Mouse (Mus musculus) limb, embryonic 12.5 days (tissue): Measurements from ENCODE around the gene Fitm1. TPM values are rescaled to one million over a fixed set of nuclear protein-coding genes. Genes with fewer than 3 reads are reported as not detected.

Experiments used
- ATAC-seq: fragments of 200-750 bp; cut with Nextera tagmentation; 2 replicates; pipeline ENCODE4 v1.8.0; 2017; ENCODE audit warnings: low read depth, moderate TSS enrichment; ENCODE audit not compliant: insufficient number of reproducible peaks, insufficient read depth, low FRiP score, low TSS enrichment
- H3K27ac ChIP-seq: fragments of 300-500 bp; sonication (generic); 2 replicates; pipeline ENCODE4 v1.5.1; 2016; ENCODE audit warnings: mild to moderate bottlenecking, moderate library complexity
- H3K27me3 ChIP-seq: fragments of 300-500 bp; sonication (generic); 2 replicates; pipeline ENCODE4 v1.6.1; 2016; ENCODE audit warnings: mild to moderate bottlenecking, moderate library complexity
- H3K36me3 ChIP-seq: fragments of 300-500 bp; sonication (generic); 2 replicates; pipeline ENCODE4 v1.6.1; 2016; ENCODE audit warnings: mild to moderate bottlenecking, moderate library complexity
- H3K4me1 ChIP-seq: fragments of 300-500 bp; sonication (generic); replicated peaks from 2 replicates; pipeline ENCODE4 v1.6.1; 2016
- H3K4me2 ChIP-seq: fragments of 300-500 bp; sonication (generic); 2 replicates; pipeline ENCODE4 v1.6.1; 2016; ENCODE audit warnings: mild to moderate bottlenecking, moderate library complexity
- H3K4me3 ChIP-seq: fragments of 300-500 bp; sonication (generic); replicated peaks from 2 replicates; pipeline ENCODE4 v1.5.1; 2016; ENCODE audit warnings: mild to moderate bottlenecking
- H3K9ac ChIP-seq: fragments of 300-500 bp; sonication (generic); replicated peaks from 2 replicates; pipeline ENCODE4 v1.6.1; 2016; ENCODE audit warnings: mild to moderate bottlenecking, moderate library complexity
- H3K9me3 ChIP-seq: fragments of 300-500 bp; sonication (generic); 2 replicates; pipeline ENCODE4 v1.6.1; 2016; ENCODE audit warnings: mild to moderate bottlenecking, moderate library complexity
- WGBS: fragments of 180-500 bp; shearing (Covaris S2); methylation state at CpG from one replicate; pipeline ENCODE4 v1.1.7; 2016; 5-methylcytosine and 5-hydroxymethylcytosine counted together
- polyA plus RNA-seq: library from polyadenylated mRNA; unstranded; fragments of >200 nt; fragmentation: Nextera tagmentation; extraction: Ambion mirVana; gene quantifications from 2 replicates; pipeline ENCODE4 v1.2.1, GENCODE M21; 2016

Gene Fitm1
- polyA plus RNA-seq, 1 experiment from 2014 or later = 16.0 TPM

GRCm38 (mm10) chr14:55570588-55570987 is 4.8 kb upstream of the Fitm1 start:
- Histone ChIP-seq H3K36me3 (peaks cover 52% of the 10 kb centered on the region), H3K9me3 (no peaks in the 10 kb centered on the region), H3K4me2 (no peak overlapping the region), H3K27ac (no peak overlapping the region), H3K4me1 (peaks cover 3% of the 10 kb centered on the region), H3K9ac (no peak overlapping the region), H3K4me3 (no peak overlapping the region), H3K27me3 (no peaks in the 10 kb centered on the region)
- 87% methylated on average over 2 of the region's 2 CpGs for WGBS
- ATAC-seq = no peak

DNA sequence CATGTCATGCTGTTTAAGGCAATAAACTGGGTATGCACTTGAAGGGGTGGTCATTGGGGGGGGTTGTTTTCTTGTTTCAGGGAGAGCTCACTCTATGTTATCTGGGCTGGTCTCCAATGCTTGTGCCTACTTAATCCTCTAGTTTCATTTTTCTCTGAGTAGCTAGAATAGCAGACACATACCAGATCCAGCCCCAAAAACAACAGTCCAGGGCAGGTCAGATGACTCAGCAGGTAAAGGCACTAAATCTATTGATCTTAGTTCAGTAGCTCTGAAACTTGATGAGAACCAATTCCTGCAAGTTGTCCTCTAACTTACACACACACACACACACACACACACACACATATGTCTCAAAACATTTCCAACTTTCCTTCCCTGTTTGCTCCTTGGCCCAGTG is 3.7 kb upstream of the Fitm1 start:
- Histone ChIP-seq H3K4me3 (no peak overlapping the region), H3K36me3 (peaks cover 40% of the 10 kb centered on the region), H3K27ac (no peak overlapping the region), H3K9ac (no peak overlapping the region), H3K4me2 (no peak overlapping the region), H3K4me1 (peaks cover 7% of the 10 kb centered on the region), H3K9me3 (no peaks in the 10 kb centered on the region), H3K27me3 (no peaks in the 10 kb centered on the region)
- no peak for ATAC-seq

DNA sequence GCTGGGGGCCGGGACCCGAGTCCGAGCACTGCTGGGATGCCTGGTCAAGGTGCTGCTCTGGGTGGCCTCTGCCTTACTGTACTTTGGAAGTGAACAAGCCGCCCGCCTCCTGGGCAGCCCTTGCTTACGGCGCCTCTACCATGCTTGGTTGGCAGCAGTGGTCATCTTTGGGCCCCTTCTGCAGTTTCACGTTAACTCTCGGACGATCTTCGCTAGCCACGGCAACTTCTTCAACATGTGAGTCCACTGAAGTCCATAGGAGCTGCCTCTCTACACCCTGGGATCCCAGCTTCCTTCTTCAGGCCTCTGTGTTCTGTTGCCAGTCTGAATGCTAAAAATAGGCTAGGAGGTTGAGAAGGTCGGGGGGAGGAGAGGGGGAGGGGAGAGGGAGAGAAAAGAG is 294 bp downstream of the Fitm1 start:
- Histone ChIP-seq H3K27me3 (no peaks in the 10 kb centered on the region), H3K4me3 (0 out of 2 replicates have a peak overlapping the region, but pooled peaks have one; percentile 5), H3K27ac (no peak overlapping the region), H3K9me3 (no peaks in the 10 kb centered on the region), H3K4me2 (peak overlapping the region; percentile 23; the same call in 1 of the 2 replicates), H3K9ac (peak overlapping the region; percentile 5; the same call in 1 of the 2 replicates), H3K36me3 (peaks cover 14% of the 10 kb centered on the region), H3K4me1 (peaks cover 15% of the 10 kb centered on the region)
- WGBS = 72% methylated on average over 13 of the region's 13 CpGs
- no peak; the same call in 1 of the 2 replicates for ATAC-seq

DNA sequence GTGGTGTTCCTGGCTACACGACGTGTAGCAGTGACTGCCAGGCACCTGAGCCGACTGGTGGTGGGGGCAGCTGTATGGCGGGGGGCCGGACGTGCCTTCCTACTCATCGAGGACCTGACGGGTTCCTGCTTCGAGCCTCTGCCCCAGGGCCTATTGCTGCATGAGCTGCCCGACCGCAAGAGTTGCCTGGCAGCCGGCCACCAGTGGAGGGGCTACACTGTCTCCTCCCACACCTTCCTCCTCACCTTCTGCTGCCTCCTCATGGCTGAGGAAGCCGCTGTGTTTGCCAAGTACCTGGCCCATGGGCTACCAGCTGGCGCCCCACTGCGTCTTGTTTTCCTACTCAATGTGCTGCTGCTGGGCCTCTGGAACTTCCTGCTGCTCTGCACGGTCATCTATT is 959 bp downstream of the Fitm1 start:
- Histone ChIP-seq H3K27ac (0 out of 2 replicates have a peak overlapping the region, but pooled peaks have one; percentile 7), H3K36me3 (peaks cover 17% of the 10 kb centered on the region), H3K27me3 (no peaks in the 10 kb centered on the region), H3K9me3 (no peaks in the 10 kb centered on the region), H3K4me3 (peak overlapping the region; percentile 11; the same call in 1 of the 2 replicates), H3K4me2 (peak overlapping the region; percentile 23; the same call in 1 of the 2 replicates), H3K9ac (no peak overlapping the region), H3K4me1 (peaks cover 15% of the 10 kb centered on the region)
- 76% methylated on average over 16 of the region's 16 CpGs for WGBS
- no peak for ATAC-seq

DNA sequence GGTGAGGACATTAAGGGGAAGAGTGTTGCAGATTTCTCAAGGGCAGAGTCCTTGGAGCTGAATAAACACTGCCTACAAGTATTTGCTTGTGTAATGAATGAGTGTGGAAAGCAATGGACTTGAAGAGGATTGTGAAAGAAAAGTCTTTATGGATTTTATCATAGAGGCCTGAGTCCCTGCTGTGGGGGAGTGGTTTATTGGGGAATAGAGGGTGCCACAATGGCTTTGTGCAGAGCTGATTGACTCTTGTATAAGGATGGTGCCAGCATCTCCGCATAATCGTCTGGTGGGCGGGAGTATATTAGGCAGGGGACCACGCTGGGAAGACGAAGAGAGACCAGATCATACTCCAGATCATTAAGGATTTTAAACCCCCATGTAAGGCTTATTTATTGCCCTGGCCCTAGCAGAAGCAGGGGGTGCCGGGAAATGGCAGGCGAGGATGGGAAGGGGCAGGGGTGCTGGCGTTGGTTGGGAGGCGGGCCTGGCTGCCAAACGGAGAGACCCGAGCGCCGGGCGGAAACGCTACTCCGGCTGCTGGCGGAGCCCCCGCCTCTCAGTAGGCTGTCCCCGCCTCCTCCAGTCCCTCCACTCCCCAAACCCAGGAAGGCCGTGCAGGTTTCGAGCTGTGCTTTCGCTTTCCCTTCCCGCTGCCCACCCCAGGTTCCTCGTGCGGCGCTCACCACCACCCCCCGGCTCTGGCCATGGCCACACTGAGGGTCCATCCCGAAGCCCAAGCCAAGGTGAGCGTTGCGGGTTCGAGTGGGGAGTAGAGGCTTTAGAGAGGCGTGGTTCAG is 2.7 kb downstream of the Fitm1 start, which contains the start of gene Psme1:
Psme1 (plus strand) TSS at position 253 of the 797 bp plus-strand sequence.
- Histone ChIP-seq H3K27me3 (no peaks in the 10 kb centered on the region), H3K4me1 (peaks cover 15% of the 10 kb centered on the region), H3K4me3 (peak within 1 kb of the TSS; percentile 64), H3K36me3 (peaks cover 27% of the 10 kb centered on the region), H3K27ac (peak within 1 kb of the TSS; percentile 86), H3K9ac (peak within 1 kb of the TSS; percentile 79), H3K4me2 (peak within 1 kb of the TSS; percentile 85), H3K9me3 (no peaks in the 10 kb centered on the region)
- ATAC-seq = peak; percentile 83
- 1% methylated on average over 32 of the region's 32 CpGs for WGBS

- Histone ChIP-seq H3K9ac (peak overlapping the region; percentile 79), H3K4me3 (peak overlapping the region; percentile 64), H3K4me2 (peak overlapping the region; percentile 85), H3K9me3 (no peaks in the 10 kb centered on the region), H3K36me3 (peaks cover 27% of the 10 kb centered on the region), H3K4me1 (peaks cover 15% of the 10 kb centered on the region), H3K27ac (peak overlapping the region; percentile 86), H3K27me3 (no peaks in the 10 kb centered on the region)
- 35% methylated on average over 6 of the region's 6 CpGs for WGBS
- ATAC-seq = peak; percentile 49
Observed at GRCm38 (mm10) chr14:55578668-55579269, 3.4 kb downstream of the Fitm1 start.

DNA sequence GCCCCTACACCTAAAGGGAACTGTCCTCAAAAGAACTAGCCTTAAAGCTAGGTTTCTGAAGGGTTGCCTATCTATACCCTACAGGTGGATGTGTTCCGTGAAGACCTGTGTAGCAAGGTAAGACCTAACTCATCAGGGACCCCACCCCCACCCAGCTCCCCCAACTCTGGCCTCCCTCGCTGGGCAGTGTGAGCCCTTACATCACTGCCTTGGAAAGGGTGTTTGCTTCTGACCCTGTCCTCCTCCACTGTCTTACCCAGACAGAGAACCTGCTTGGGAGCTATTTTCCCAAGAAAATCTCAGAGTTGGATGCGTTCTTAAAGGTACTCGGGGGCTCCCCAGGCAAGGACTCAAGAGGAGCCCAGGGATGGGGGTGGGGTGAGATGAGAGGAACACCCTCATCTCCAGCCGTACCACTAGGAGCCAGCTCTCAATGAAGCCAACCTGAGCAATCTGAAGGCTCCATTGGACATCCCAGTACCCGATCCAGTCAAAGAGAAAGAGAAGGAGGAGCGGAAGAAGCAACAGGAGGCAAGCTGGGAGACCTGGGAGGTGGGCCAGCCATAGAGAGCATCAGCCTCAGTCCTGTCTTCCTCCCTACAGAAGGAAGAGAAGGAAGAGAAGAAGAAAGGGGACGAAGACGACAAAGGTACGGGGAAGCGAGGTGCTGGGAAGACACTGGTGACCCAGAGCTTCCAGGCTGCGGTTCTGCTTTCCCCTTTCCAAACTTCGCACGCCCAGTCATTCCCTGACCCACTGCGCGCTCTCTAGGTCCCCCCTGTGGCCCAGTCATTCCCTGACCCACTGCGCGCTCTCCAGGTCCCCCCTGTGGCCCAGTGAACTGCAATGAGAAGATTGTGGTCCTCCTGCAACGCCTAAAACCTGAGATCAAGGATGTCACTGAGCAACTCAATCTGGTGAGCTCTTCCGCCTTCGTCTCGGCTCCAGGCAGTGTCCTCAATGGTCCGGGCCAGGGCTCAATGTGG is 4.4 kb downstream of the Fitm1 start:
- Histone ChIP-seq H3K9me3 (no peaks in the 10 kb centered on the region), H3K4me3 (no peak overlapping the region), H3K27ac (no peak overlapping the region), H3K27me3 (peaks cover 7% of the 10 kb centered on the region; the same call in 1 of the 2 replicates), H3K4me1 (peaks cover 19% of the 10 kb centered on the region), H3K36me3 (peaks cover 27% of the 10 kb centered on the region), H3K4me2 (no peak overlapping the region), H3K9ac (no peak overlapping the region)
- ATAC-seq = no peak
- WGBS = 85% methylated on average over 23 of the region's 23 CpGs

DNA sequence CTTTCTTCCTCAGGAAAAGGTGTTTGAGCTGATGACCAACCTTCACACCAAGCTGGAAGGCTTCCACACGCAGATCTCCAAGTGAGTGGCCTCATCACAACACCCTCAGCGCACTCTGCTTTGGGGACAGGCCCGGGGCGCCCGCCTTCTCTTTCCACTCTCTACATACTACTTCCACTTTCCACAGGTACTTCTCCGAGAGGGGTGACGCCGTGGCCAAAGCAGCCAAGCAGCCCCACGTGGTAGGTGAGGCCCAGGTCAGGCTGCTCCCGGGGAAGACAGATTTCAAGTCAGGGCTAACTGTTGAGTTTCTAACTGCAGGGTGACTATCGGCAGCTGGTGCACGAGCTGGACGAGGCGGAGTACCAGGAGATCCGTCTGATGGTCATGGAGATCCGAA is 5.3 kb downstream of the Fitm1 start:
- WGBS = 93% methylated on average over 16 of the region's 16 CpGs

GRCm38 (mm10) chr14:55581981-55582681 is 6.7 kb downstream of the Fitm1 start:
- no peaks in the 10 kb centered on the region for H3K9me3 ChIP-seq
- peaks cover 7% of the 10 kb centered on the region; the same call in 1 of the 2 replicates for H3K27me3 ChIP-seq
- ATAC-seq = no peak
- 78% methylated on average over 9 of the region's 9 CpGs for WGBS
- no peak overlapping the region for H3K4me3 ChIP-seq
- no peak overlapping the region for H3K9ac ChIP-seq
- no peak overlapping the region for H3K4me2 ChIP-seq
- H3K36me3 ChIP-seq = peaks cover 32% of the 10 kb centered on the region
- peaks cover 18% of the 10 kb centered on the region for H3K4me1 ChIP-seq
- no peak overlapping the region for H3K27ac ChIP-seq

More for the DNA sequence above, 5.3 kb downstream of the Fitm1 start:
- Histone ChIP-seq H3K4me1 (peaks cover 20% of the 10 kb centered on the region), H3K4me2 (no peak overlapping the region), H3K4me3 (no peak overlapping the region), H3K36me3 (peaks cover 27% of the 10 kb centered on the region), H3K9me3 (no peaks in the 10 kb centered on the region), H3K27ac (no peak overlapping the region), H3K9ac (no peak overlapping the region), H3K27me3 (peaks cover 7% of the 10 kb centered on the region; the same call in 1 of the 2 replicates)
- ATAC-seq = no peak

- Histone ChIP-seq H3K9me3 (no peaks in the 10 kb centered on the region), H3K9ac (no peak overlapping the region), H3K27ac (no peak overlapping the region), H3K4me2 (peak overlapping the region; percentile 91), H3K27me3 (peaks cover 7% of the 10 kb centered on the region; the same call in 1 of the 2 replicates), H3K4me1 (peaks cover 9% of the 10 kb centered on the region), H3K4me3 (peak overlapping the region; percentile 48), H3K36me3 (peaks cover 52% of the 10 kb centered on the region)
- no peak for ATAC-seq
- 37% methylated on average over 5 of the region's 5 CpGs for WGBS
Observed at GRCm38 (mm10) chr14:55584303-55584701, 8.9 kb downstream of the Fitm1 start.
